Mouse (Mus musculus): ENCODE measurements around the gene Tmem62. TPM values are rescaled to one million over a fixed set of nuclear protein-coding genes. Genes with fewer than 3 reads are reported as not detected.
A peak's percentile ranks its signal among the peaks of the same experiment; 100 is the strongest.

Gene Tmem62
- polyA plus RNA-seq (2015; fragmentation: Nextera tagmentation; extraction: Ambion mirVana) = 5.1 and 5.5 TPM in 2 replicates

DNA sequence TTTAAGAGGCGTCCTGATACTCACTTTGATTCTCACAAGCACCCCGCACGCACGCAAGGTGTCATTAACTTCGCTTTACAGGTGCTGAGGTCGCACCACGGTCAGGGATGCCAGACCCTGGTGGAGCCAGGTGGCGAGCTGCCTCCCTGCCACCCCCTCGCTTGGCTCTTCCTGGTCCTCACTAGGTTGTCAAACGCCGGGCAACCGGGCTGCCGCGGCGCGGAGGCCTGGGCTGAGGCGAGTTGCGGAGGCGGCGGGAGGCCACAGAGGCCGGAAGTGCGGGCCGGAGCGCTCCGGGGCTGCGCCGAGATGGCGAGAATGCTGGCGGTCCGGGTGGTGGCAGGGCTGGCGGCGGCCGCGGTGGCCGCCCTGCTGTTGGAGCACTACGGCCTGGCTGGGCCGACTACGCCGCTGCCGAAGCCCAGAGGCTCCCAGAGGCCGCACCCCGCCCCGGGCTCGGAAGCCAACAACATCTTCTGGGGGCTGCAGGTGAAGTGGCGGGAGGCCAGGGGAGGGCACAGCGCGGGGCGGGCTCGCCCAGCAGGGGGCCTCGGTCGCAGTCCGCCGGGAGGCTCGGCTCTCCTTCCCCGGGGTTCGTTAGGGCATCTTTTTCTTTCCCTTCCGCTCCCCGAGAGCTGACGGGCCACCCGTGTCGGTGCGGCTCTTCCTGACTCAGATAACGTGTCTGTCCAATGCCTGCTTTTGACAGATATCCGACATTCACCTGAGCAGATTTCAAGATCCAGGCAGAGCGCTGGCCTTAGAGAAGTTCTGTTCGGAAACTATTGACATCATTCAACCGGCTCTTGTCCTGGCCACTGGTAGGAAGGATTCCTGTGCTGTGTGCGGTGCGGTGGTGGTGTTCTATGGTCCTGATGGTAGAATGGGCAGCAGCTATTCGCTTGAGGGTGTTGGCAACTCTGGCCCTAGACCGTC lies at the start of gene Tmem62:
Tmem62 (plus strand) TSS at position 28 of the 936 bp plus-strand sequence.
- no peaks in the 10 kb centered on the region for H3K9me3 ChIP-seq

GRCm38 (mm10) chr2:120933038-120933437 lies 43.8 kb upstream of the Tmem62 start:
- peaks cover 3% of the 10 kb centered on the region; the same call in 1 of the 2 replicates for H3K36me3 ChIP-seq
- no peak overlapping the region for H3K4me3 ChIP-seq (replicated peaks)
- no peaks in the 10 kb centered on the region for H3K9me3 ChIP-seq
- WGBS = 91% methylated on average over 3 of the region's 3 CpGs
- H3K27ac ChIP-seq = no peak overlapping the region
- no peak overlapping the region for H3K9ac ChIP-seq
- no peaks in the 10 kb centered on the region for H3K4me1 ChIP-seq (replicated peaks)
- H3K27me3 ChIP-seq (replicated peaks) = no peaks in the 10 kb centered on the region
- H3K4me2 ChIP-seq (replicated peaks) = no peak overlapping the region
- no peak for ATAC-seq

More for the DNA sequence above, at the start of gene Tmem62:
- H3K36me3 ChIP-seq = no peaks in the 10 kb centered on the region
- peak within 1 kb of the TSS; percentile 76 for H3K4me3 ChIP-seq (replicated peaks)
- H3K4me1 ChIP-seq (replicated peaks) = 0 out of 2 replicates have a peak, but pooled peaks cover 2% of the 10 kb centered on the region
- peak within 1 kb of the TSS; percentile 63 for H3K9ac ChIP-seq
- no peaks in the 10 kb centered on the region for H3K27me3 ChIP-seq (replicated peaks)
- peak within 1 kb of the TSS; percentile 90 for H3K4me2 ChIP-seq (replicated peaks)
- WGBS = 1% methylated on average over 71 of the region's 71 CpGs
- ATAC-seq = peak; percentile 92
- peak within 1 kb of the TSS; percentile 82 for H3K27ac ChIP-seq

- no peak overlapping the region for H3K9ac ChIP-seq
- WGBS = 85% methylated on average over 5 of the region's 5 CpGs
- H3K27ac ChIP-seq = no peak overlapping the region
- no peaks in the 10 kb centered on the region for H3K27me3 ChIP-seq (replicated peaks)
- no peaks in the 10 kb centered on the region for H3K4me1 ChIP-seq (replicated peaks)
- ATAC-seq = no peak
- peaks cover 9% of the 10 kb centered on the region; the same call in 1 of the 2 replicates for H3K36me3 ChIP-seq
- H3K9me3 ChIP-seq = no peaks in the 10 kb centered on the region
- H3K4me2 ChIP-seq (replicated peaks) = no peak overlapping the region
- no peak overlapping the region for H3K4me3 ChIP-seq (replicated peaks)
These were observed 25.6 kb upstream of the Tmem62 start for GRCm38 (mm10) chr2:120951208-120951607.

DNA sequence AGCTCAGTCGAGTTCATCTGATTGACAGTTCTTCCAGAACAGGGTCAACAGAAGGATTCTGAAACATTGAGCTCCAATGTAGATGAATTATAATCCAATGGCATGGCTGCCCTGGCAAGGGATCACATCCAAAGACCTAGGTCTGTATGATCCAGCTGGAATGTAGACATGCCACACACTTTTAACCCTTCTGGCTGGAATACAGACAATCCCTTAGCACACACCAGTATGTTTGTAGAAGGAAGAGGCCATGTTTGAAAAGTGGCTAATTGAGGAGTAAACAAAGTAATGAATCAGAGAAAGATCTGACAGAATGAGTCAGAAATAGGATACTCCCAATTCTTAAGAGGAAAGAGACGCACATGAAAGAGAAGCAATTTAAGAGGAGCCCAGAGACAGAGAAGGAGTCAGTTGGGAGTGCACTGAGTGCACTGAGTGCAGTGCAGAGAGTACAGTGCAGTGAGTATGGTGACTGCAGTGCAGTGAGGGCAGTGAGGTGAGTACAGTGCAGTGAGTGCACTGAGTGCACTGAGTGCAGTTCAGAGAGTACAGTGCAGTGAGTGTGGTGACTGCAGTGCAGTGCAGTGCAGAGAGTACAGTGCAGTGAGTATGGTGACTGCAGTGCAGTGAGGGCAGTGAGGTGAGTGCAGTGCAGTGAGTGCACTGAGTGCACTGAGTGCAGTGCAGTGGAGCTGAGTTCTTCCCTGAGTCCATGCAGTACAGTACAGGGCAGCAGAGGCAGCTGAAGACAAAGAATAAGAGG lies 24.5 kb upstream of the Tmem62 start:
- WGBS = 49% methylated on average over 2 of the region's 2 CpGs
- Histone ChIP-seq H3K9ac (no peak overlapping the region), H3K36me3 (0 out of 2 replicates have a peak, but pooled peaks cover 4% of the 10 kb centered on the region), H3K4me1 (replicated peaks) (no peaks in the 10 kb centered on the region), H3K27ac (no peak overlapping the region), H3K27me3 (replicated peaks) (no peaks in the 10 kb centered on the region), H3K4me3 (replicated peaks) (no peak overlapping the region), H3K4me2 (replicated peaks) (no peak overlapping the region), H3K9me3 (no peaks in the 10 kb centered on the region)
- ATAC-seq = peak; percentile 45

- H3K9ac ChIP-seq = no peak overlapping the region
- ATAC-seq = no peak
- no peak overlapping the region for H3K4me3 ChIP-seq (replicated peaks)
- no peak overlapping the region for H3K4me2 ChIP-seq (replicated peaks)
- H3K27me3 ChIP-seq (replicated peaks) = no peaks in the 10 kb centered on the region
- no peaks in the 10 kb centered on the region for H3K36me3 ChIP-seq
- H3K27ac ChIP-seq = no peak overlapping the region
- no peaks in the 10 kb centered on the region for H3K9me3 ChIP-seq
- WGBS = 86% methylated on average over 2 of the region's 2 CpGs
- no peaks in the 10 kb centered on the region for H3K4me1 ChIP-seq (replicated peaks)
These were observed 17.5 kb upstream of the Tmem62 start for GRCm38 (mm10) chr2:120959363-120959762.

DNA sequence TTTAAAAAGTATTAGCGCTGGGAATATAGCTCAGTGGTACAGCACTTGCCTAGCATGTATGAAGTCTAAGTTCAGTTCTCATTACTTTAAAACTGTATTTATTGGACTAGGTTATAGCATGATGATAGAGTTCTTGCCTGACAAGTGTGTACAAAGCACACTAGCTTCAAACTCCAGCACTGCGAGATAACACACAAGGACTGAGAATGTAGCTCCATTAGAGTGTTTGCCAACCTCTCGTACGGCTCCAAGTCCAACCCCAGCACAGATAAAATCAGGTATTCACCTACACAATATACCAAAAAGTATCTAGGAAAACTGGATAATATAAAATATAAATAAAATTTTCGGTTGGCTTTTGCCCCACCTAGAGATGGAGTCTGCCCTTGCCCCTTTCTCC lies 17.0 kb upstream of the Tmem62 start:
- Histone ChIP-seq H3K9ac (no peak overlapping the region), H3K9me3 (no peaks in the 10 kb centered on the region), H3K4me2 (replicated peaks) (no peak overlapping the region), H3K27ac (no peak overlapping the region), H3K36me3 (no peaks in the 10 kb centered on the region), H3K4me1 (replicated peaks) (no peaks in the 10 kb centered on the region), H3K4me3 (replicated peaks) (no peak overlapping the region), H3K27me3 (replicated peaks) (no peaks in the 10 kb centered on the region)
- 85% methylated on average over 5 of the region's 5 CpGs for WGBS
- ATAC-seq = no peak

- no peak overlapping the region for H3K4me3 ChIP-seq (replicated peaks)
- WGBS = 75% methylated on average over 1 of the region's 1 CpGs
- no peak for ATAC-seq
- no peak overlapping the region for H3K4me2 ChIP-seq (replicated peaks)
- no peak overlapping the region for H3K9ac ChIP-seq
- no peaks in the 10 kb centered on the region for H3K4me1 ChIP-seq (replicated peaks)
- no peak overlapping the region for H3K27ac ChIP-seq
- H3K36me3 ChIP-seq = no peaks in the 10 kb centered on the region
- no peaks in the 10 kb centered on the region for H3K27me3 ChIP-seq (replicated peaks)
- H3K9me3 ChIP-seq = no peaks in the 10 kb centered on the region
These were observed 16.6 kb upstream of the Tmem62 start for GRCm38 (mm10) chr2:120960261-120960660.

GRCm38 (mm10) chr2:120963110-120963509 lies 13.7 kb upstream of the Tmem62 start:
- Histone ChIP-seq H3K9me3 (no peaks in the 10 kb centered on the region), H3K4me2 (replicated peaks) (no peak overlapping the region), H3K27me3 (replicated peaks) (no peaks in the 10 kb centered on the region), H3K9ac (no peak overlapping the region), H3K36me3 (no peaks in the 10 kb centered on the region), H3K4me1 (replicated peaks) (no peaks in the 10 kb centered on the region), H3K27ac (no peak overlapping the region), H3K4me3 (replicated peaks) (no peak overlapping the region)
- ATAC-seq = no peak
- 94% methylated on average over 7 of the region's 7 CpGs for WGBS

- H3K27me3 ChIP-seq (replicated peaks) = no peaks in the 10 kb centered on the region
- no peak overlapping the region for H3K9ac ChIP-seq
- 96% methylated on average over 3 of the region's 3 CpGs for WGBS
- H3K27ac ChIP-seq = no peak overlapping the region
- H3K4me2 ChIP-seq (replicated peaks) = no peak overlapping the region
- H3K9me3 ChIP-seq = no peaks in the 10 kb centered on the region
- no peaks in the 10 kb centered on the region for H3K36me3 ChIP-seq
- no peak for ATAC-seq
- 0 out of 2 replicates have a peak, but pooled peaks cover 3% of the 10 kb centered on the region for H3K4me1 ChIP-seq (replicated peaks)
- H3K4me3 ChIP-seq (replicated peaks) = no peak overlapping the region
These were observed 11.3 kb upstream of the Tmem62 start for GRCm38 (mm10) chr2:120965486-120965885.

DNA sequence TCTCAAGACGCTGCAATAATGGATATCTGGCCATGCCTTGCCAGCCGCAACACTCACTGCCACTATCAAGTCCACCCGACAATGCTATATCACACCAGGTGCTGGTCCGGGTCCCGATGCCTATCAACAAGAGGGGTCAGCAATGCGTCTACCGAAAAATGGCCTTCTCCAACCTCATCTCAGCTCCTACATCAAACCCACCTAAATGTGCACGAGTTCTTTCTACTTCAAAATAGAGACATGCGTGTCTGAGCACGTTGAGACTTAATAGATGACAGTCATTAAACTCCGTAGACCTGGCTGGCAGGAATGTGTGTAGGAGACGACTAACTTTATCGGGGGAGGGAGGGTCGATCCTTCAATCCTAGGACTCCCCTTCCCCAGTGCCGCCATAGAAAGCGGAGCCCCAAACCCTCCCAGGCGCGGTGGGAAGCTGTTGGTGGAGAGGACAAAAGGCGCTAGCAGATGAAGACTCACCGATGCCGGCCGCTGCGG lies 6.7 kb upstream of the Tmem62 start:
- peak overlapping the region; percentile 78 for H3K9ac ChIP-seq
- peak overlapping the region; percentile 75 for H3K27ac ChIP-seq
- H3K36me3 ChIP-seq = no peaks in the 10 kb centered on the region
- WGBS = under 1% methylated on average over 23 of the region's 23 CpGs
- H3K27me3 ChIP-seq (replicated peaks) = no peaks in the 10 kb centered on the region
- no peaks in the 10 kb centered on the region for H3K9me3 ChIP-seq
- H3K4me3 ChIP-seq (replicated peaks) = peak overlapping the region; percentile 84
- peak overlapping the region; percentile 80 for H3K4me2 ChIP-seq (replicated peaks)
- 0 out of 2 replicates have a peak, but pooled peaks cover 3% of the 10 kb centered on the region for H3K4me1 ChIP-seq (replicated peaks)
- ATAC-seq = peak; percentile 44

GRCm38 (mm10) chr2:120970559-120971080 lies 6.2 kb upstream of the Tmem62 start, which contains the start of gene Ubr1:
TSS of gene Ubr1 (minus strand) at chr2:120970715.
- no peaks in the 10 kb centered on the region for H3K9me3 ChIP-seq
- peak within 1 kb of the TSS; percentile 78 for H3K9ac ChIP-seq
- H3K4me3 ChIP-seq (replicated peaks) = peak within 1 kb of the TSS; percentile 84
- no peaks in the 10 kb centered on the region for H3K36me3 ChIP-seq
- WGBS = under 1% methylated on average over 39 of the region's 39 CpGs
- 0 out of 2 replicates have a peak, but pooled peaks cover 3% of the 10 kb centered on the region for H3K4me1 ChIP-seq (replicated peaks)
- peak; percentile 91 for ATAC-seq
- peak within 1 kb of the TSS; percentile 75 for H3K27ac ChIP-seq
- H3K4me2 ChIP-seq (replicated peaks) = peak within 1 kb of the TSS; percentile 80
- no peaks in the 10 kb centered on the region for H3K27me3 ChIP-seq (replicated peaks)

DNA sequence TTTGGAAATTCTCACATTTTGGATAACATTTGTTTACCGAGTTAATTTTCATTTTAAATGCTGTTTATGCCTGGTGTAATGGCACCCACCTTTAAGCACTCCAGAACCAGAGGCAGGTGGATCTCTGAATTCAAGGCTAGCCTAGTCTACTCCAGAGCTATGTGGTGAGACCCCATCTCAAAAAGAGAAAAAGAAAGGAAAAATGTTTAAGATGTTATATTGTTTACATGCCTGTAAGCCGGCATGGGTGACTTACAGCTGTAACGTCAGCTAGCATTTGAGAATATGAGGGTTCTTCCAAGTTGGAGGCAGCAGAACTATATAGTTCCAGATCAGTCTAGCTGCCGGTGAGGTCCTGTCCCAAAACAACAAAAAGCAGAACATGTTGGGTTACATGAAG lies 5.1 kb upstream of the Tmem62 start:
- Histone ChIP-seq H3K4me3 (replicated peaks) (no peak overlapping the region), H3K27ac (no peak overlapping the region), H3K9me3 (no peaks in the 10 kb centered on the region), H3K27me3 (replicated peaks) (no peaks in the 10 kb centered on the region), H3K36me3 (no peaks in the 10 kb centered on the region), H3K4me2 (replicated peaks) (no peak overlapping the region), H3K4me1 (replicated peaks) (0 out of 2 replicates have a peak, but pooled peaks cover 4% of the 10 kb centered on the region), H3K9ac (no peak overlapping the region)
- WGBS = 78% methylated on average over 4 of the region's 4 CpGs
- ATAC-seq = no peak
